Mouse (Mus musculus): Measurements from ENCODE around the gene Zfp420. TPM values are rescaled to one million over a fixed set of nuclear protein-coding genes. Genes with fewer than 3 reads are reported as not detected.

The Zfp420 gene
- polyA plus RNA-seq, 1 experiment from 2014 or later: 11.1 TPM

- peak; percentile 83 for ATAC-seq (ENCODE audit: low FRiP score, low read depth)
- H3K4me1 ChIP-seq: peaks cover 18% of the 10 kb centered on the region
- no peaks in the 10 kb centered on the region for H3K9me3 ChIP-seq
- under 1% methylated on average over 22 of the region's 22 CpGs for WGBS
- H3K9ac ChIP-seq: peak within 1 kb of the TSS; percentile 75
- H3K4me3 ChIP-seq: peak within 1 kb of the TSS; percentile 59
- H3K4me2 ChIP-seq (replicated peaks): peak within 1 kb of the TSS; percentile 68
- H3K36me3 ChIP-seq: peaks cover 22% of the 10 kb centered on the region
- H3K27me3 ChIP-seq: no peaks in the 10 kb centered on the region
- H3K27ac ChIP-seq: peak within 1 kb of the TSS; percentile 94
Observed at GRCm38 (mm10) chr7:29905966-29906681, 46.3 kb downstream of the Zfp420 start, which contains the start of gene Zfp27. Gene Zfp27, minus strand, starts transcription at chr7:29906572.

- Histone ChIP-seq H3K4me1 (peaks cover 19% of the 10 kb centered on the region), H3K4me3 (peak overlapping the region; percentile 59), H3K9ac (peak overlapping the region; percentile 75; the same call in 1 of the 2 replicates), H3K27ac (peak overlapping the region; percentile 94), H3K36me3 (peaks cover 22% of the 10 kb centered on the region), H3K4me2 (replicated peaks) (peak overlapping the region; percentile 68), H3K9me3 (no peaks in the 10 kb centered on the region), H3K27me3 (no peaks in the 10 kb centered on the region)
- WGBS: 33% methylated on average over 8 of the region's 8 CpGs
- ATAC-seq (ENCODE audit: low FRiP score, low read depth): no peak
Observed at GRCm38 (mm10) chr7:29906682-29907058, 46.9 kb downstream of the Zfp420 start.

DNA sequence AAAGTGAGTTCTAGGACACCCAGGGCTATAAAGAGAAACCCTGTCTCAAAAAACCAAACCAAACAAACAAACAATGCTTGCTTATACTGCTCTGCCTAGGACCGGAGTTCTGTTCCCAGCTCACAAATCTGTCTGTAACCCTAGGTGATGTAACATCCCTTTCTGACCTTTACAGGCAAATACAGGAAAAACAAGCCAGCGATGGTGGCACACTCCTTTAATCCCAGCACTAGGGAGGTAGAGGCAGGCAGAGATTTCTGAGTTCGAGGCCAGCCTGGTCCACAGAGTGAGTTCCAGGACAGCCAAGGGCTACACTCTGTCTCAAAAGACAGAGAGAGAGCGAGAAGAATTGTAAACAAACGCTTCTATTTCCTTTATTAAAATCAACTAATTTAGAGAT, 47.4 kb downstream of the Zfp420 start:
- H3K9ac ChIP-seq: no peak overlapping the region
- H3K4me2 ChIP-seq (replicated peaks): peak overlapping the region; percentile 68; the same call in 1 of the 2 replicates
- peaks cover 25% of the 10 kb centered on the region for H3K36me3 ChIP-seq
- no peaks in the 10 kb centered on the region for H3K9me3 ChIP-seq
- no peak overlapping the region for H3K4me3 ChIP-seq
- peak overlapping the region; percentile 94; the same call in 1 of the 2 replicates for H3K27ac ChIP-seq
- no peaks in the 10 kb centered on the region for H3K27me3 ChIP-seq
- WGBS: 88% methylated on average over 5 of the region's 5 CpGs
- no peak for ATAC-seq (ENCODE audit: low FRiP score, low read depth)
- peaks cover 19% of the 10 kb centered on the region for H3K4me1 ChIP-seq

GRCm38 (mm10) chr7:29908130-29908950, 48.6 kb downstream of the Zfp420 start, which contains the start of gene Zfp383:
Gene Zfp383, plus strand, starts transcription at chr7:29908223.
- no peaks in the 10 kb centered on the region for H3K27me3 ChIP-seq
- H3K27ac ChIP-seq: peak within 1 kb of the TSS; percentile 94
- peak; percentile 86 for ATAC-seq (ENCODE audit: low FRiP score, low read depth)
- H3K36me3 ChIP-seq: peaks cover 30% of the 10 kb centered on the region
- peak within 1 kb of the TSS; percentile 85 for H3K9ac ChIP-seq
- H3K4me2 ChIP-seq (replicated peaks): peak within 1 kb of the TSS; percentile 72
- H3K9me3 ChIP-seq: no peaks in the 10 kb centered on the region
- peaks cover 19% of the 10 kb centered on the region for H3K4me1 ChIP-seq
- peak within 1 kb of the TSS; percentile 71 for H3K4me3 ChIP-seq
- under 1% methylated on average over 33 of the region's 33 CpGs for WGBS

DNA sequence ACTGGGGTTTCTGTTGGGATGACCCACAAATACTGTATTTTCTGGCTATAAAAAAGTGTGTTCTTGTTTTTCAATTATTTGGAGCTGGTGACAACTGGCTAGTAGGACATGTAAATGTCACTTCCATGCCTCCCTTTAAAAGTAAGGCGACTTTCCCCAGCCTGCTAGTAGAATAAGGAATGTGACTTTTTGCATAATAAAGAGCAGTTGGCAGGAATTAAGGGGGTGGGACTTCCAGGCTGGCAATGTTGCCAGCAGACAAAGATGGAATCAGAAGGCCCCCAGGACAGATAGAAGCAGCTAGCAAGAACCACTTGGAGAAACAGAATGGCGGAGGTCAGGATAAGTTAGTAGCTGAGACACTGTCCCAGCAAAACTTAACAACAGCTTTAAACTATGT, 50.5 kb downstream of the Zfp420 start:
- Histone ChIP-seq H3K9me3 (peaks cover 5% of the 10 kb centered on the region; the same call in 1 of the 2 replicates), H3K9ac (no peak overlapping the region), H3K36me3 (peaks cover 43% of the 10 kb centered on the region), H3K27me3 (no peaks in the 10 kb centered on the region), H3K4me2 (replicated peaks) (peak overlapping the region; percentile 72), H3K4me1 (peaks cover 19% of the 10 kb centered on the region), H3K27ac (no peak overlapping the region), H3K4me3 (peak overlapping the region; percentile 71; the same call in 1 of the 2 replicates)
- no peak for ATAC-seq (ENCODE audit: low FRiP score, low read depth)
- 76% methylated on average over 2 of the region's 2 CpGs for WGBS

DNA sequence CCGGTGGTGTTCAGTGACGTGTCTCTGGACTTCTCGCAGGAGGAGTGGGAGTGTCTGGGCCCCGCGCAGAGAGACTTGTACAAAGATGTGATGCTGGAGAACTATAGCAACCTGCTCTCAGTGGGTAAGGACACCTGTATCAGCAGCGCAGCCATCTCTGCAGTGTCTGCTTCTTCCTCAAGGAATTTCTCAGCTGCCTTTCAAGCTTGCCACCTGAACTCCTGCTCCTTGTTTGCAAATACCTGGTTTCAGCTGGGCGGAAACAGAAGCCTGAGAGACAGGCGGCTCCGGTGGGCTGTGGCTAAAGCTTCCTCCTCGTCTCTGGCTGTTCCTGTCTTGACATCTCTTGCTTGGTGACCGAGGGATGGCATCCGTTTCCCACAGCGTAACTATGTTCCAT, 52.4 kb downstream of the Zfp420 start:
- ATAC-seq (ENCODE audit: low FRiP score, low read depth): no peak
- WGBS: 94% methylated on average over 13 of the region's 13 CpGs
- peaks cover 59% of the 10 kb centered on the region for H3K36me3 ChIP-seq
- no peak overlapping the region for H3K4me2 ChIP-seq (replicated peaks)
- peaks cover 9% of the 10 kb centered on the region; the same call in 1 of the 2 replicates for H3K9me3 ChIP-seq
- H3K27me3 ChIP-seq: no peaks in the 10 kb centered on the region
- no peak overlapping the region for H3K9ac ChIP-seq
- H3K27ac ChIP-seq: no peak overlapping the region
- no peak overlapping the region for H3K4me3 ChIP-seq
- peaks cover 19% of the 10 kb centered on the region for H3K4me1 ChIP-seq

DNA sequence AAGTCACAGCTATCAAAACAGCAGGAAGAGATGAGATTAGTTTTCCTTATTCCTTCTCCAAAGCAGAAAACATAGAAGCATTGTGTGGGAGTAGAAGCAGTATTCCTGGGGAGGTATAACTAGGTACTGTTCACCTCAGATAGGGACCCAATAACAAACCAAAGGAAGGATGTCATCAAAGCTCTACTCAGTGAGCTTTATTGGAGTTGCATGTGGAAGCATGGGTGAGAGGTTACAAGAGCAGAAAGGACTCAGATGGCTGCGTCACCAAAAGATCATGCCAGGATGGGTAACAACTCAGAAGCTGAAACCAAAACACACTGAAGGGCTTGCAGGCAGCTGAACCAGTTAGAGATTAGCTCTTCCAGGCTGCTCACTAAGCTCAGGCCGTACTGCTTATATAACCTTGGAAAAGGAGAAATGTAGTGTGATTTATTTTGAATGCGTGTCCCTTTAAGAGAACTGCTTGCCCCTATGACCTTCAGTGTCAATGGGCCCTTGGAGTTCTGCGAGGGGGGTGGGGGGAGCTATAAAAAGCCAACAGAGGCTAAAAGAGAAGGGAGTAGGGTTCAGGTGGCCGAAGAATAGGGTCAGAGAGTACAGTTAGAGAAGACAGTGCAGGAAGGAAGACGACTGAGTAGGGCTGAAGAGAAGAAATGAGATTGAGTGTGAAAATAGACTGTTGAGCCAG, 57.7 kb downstream of the Zfp420 start:
- ATAC-seq (ENCODE audit: low FRiP score, low read depth): no peak
- 62% methylated on average over 6 of the region's 6 CpGs for WGBS

DNA sequence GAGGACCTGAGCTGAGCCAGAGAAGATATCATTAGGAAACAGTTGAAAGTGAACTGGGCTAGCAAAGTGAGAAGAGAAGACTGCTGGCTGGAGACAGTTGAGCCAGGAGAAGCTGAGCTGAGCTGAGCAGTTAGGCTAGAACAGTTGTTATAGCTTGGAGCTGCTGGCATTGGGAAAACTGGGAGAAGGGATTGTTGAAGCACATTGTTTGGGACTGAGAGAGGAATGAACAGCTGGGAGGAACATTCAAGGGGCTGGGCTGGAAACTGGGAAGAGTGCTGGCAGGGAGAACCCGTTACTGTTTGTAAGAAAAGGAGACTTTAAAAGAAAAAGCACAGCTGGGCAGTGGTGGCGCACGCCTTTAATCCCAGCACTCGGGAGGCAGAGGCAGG, 58.3 kb downstream of the Zfp420 start:
- Histone ChIP-seq H3K27me3 (no peaks in the 10 kb centered on the region), H3K4me2 (replicated peaks) (no peak overlapping the region), H3K9ac (no peak overlapping the region), H3K27ac (no peak overlapping the region; the same call in 1 of the 2 replicates), H3K36me3 (peaks cover 47% of the 10 kb centered on the region), H3K4me3 (no peak overlapping the region), H3K9me3 (peaks cover 9% of the 10 kb centered on the region; the same call in 1 of the 2 replicates), H3K4me1 (no peaks in the 10 kb centered on the region)
- WGBS: 88% methylated on average over 4 of the region's 4 CpGs
- ATAC-seq (ENCODE audit: low FRiP score, low read depth): no peak; the same call in 1 of the 2 replicates

More for the DNA sequence above, 57.7 kb downstream of the Zfp420 start:
- Histone ChIP-seq H3K27ac (no peak overlapping the region; the same call in 1 of the 2 replicates), H3K4me2 (replicated peaks) (no peak overlapping the region), H3K36me3 (peaks cover 51% of the 10 kb centered on the region), H3K9ac (no peak overlapping the region), H3K4me1 (no peaks in the 10 kb centered on the region), H3K4me3 (no peak overlapping the region), H3K27me3 (no peaks in the 10 kb centered on the region), H3K9me3 (peaks cover 9% of the 10 kb centered on the region; the same call in 1 of the 2 replicates)

DNA sequence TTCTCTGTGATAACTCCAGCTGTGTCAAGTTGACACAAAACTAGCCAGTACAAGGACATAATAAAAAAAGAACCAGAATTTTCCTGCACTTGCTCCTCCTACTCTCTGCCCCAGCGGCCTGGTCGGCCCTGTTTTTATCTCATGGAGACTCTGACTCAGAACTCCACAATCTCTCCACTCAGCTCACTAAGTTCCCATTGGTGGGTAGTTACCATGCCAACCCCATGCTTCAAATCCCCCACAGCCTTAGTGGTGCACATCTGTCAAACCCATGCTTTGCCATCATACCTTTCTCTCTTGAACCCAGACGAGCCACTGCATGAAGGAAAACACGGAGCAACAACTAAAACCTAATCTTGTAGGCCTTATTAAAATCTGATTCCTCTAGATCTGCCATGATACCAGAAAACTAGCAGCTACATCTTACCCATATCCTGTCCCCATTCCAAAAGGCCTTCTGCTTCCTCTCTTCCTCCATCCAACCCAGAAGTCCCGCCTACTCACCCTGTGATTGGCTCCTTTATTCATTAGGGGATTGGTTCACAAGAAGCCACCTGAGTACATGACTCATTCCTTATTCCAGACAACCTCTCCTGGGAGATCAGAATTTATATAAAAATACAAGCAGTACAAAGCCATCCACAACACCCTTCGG, 61.8 kb downstream of the Zfp420 start:
- WGBS: 74% methylated on average over 6 of the region's 6 CpGs
- no peak overlapping the region for H3K27ac ChIP-seq
- H3K9ac ChIP-seq: no peak overlapping the region
- peaks cover 7% of the 10 kb centered on the region; the same call in 1 of the 2 replicates for H3K9me3 ChIP-seq
- no peaks in the 10 kb centered on the region for H3K4me1 ChIP-seq
- no peak overlapping the region for H3K4me2 ChIP-seq (replicated peaks)
- no peak overlapping the region for H3K4me3 ChIP-seq
- H3K36me3 ChIP-seq: peaks cover 15% of the 10 kb centered on the region
- no peak for ATAC-seq (ENCODE audit: low FRiP score, low read depth)
- H3K27me3 ChIP-seq: no peaks in the 10 kb centered on the region

- Histone ChIP-seq H3K4me2 (replicated peaks) (no peak overlapping the region), H3K27ac (no peak overlapping the region), H3K9me3 (peaks cover 7% of the 10 kb centered on the region; the same call in 1 of the 2 replicates), H3K27me3 (no peaks in the 10 kb centered on the region), H3K4me3 (no peak overlapping the region), H3K4me1 (no peaks in the 10 kb centered on the region), H3K9ac (no peak overlapping the region), H3K36me3 (peaks cover 3% of the 10 kb centered on the region; the same call in 1 of the 2 replicates)
- 44% methylated on average over 2 of the region's 2 CpGs for WGBS
- ATAC-seq (ENCODE audit: low FRiP score, low read depth): no peak
Observed at GRCm38 (mm10) chr7:29922780-29923179, 63.0 kb downstream of the Zfp420 start.
